Mouse (Mus musculus) neural tube, embryonic 10.5 days (tissue): ENCODE results near the gene Ovol2.

Source experiments
- DNase-seq: peaks from one replicate; pipeline ENCODE4 v3.0.0-alpha.2; 2017; ENCODE audit warnings: low spot score; ENCODE audit errors: extremely low spot score

Ovol2 gene

GRCm38 (mm10) chr2:144268446-144269305, 63.3 kb downstream of the Ovol2 start:
- no peak for DNase-seq

DNA sequence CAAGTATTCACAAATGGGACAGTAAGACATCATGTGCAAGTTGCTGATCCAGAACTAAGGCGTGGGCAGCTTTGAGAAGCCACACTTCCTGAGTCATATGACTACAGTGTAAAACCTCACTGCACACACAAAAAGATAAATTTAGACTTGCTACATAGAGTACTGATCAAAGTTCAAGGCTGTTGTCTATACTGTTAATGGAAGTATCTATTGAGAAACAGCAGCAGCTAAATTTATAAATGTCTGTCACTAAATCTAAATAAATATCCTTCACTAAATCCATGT, 64.3 kb downstream of the Ovol2 start:
- no peak for DNase-seq

- no peak for DNase-seq
These were observed 64.8 kb downstream of the Ovol2 start for GRCm38 (mm10) chr2:144267004-144267730.

DNA sequence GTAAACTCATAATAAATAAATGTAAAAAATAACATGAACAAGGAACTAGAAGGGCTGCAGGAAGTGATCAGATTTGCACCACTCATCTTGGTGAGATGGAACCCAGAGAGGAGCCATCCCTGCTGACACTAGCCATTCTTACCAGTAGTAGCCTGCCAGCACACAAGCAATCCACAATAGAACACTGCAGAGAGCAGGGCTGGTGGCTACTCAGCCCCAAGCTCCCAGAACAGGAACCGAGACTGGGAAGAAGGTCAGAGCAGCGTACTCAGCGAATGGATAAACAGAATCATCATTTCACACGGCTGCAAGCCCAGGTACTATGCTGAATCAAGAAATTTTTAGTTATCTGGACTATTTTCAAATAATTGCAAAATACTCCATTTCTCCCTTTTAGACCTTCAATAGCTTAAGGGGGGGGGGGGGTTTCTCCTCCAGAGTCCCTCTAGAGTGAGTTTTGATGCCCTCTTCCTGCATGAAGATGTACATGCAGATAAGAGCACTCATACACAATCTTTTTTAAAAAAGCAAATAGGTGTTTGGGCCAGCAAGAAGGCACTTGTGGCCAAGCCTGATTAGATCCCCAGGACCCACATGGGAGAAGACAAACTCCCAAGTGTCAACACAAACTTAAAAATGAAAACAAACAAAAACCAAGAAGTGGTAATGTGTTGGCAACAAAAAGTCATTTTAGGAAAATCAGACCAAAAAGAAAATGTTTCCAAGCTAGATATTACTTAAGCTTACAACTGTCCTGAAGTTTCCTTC, 65.8 kb downstream of the Ovol2 start:
- DNase-seq: no peak

DNA sequence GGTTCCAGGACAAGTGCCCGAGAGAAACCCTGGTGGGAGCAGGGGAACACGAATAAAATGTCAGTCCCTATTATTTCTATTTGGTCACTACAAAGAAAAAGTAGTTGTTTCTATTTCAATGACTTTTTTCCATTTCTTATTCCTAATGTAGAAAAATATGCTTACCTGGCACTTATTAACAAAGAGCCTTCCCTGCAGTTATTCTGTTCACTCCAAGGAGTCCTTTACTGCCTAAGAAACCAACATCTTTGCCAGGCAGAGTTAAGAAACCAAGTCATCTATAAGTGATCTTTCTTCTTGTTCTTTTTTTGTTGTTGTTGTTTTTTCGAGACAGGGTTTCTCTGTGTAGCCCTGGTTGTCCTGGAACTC, 66.8 kb downstream of the Ovol2 start:
- DNase-seq: no peak

- no peak for DNase-seq
These were observed 67.4 kb downstream of the Ovol2 start for GRCm38 (mm10) chr2:144264398-144265119.

DNA sequence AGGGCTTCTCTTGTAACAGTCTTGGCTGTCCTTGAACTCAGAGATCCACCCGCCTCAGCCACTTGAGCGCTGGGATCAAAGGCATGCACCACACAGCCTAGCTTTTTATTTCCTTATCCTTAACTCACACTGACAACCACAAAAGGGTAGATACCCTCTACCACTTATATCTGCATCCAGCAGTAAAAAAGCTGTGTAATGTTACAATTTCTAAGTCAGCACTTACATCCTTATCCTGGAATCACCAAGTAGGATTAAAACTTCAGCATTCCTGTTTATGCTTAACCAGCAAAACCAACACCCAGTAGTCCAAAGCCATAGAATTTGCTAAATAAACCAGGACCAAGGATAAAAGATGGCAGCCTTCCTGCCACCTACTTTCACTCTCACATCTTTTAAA, 69.1 kb downstream of the Ovol2 start:
- no peak for DNase-seq
